Mouse (Mus musculus) liver, adult 2 months (tissue): Measurements from ENCODE around the gene Klhl26. TPM values are rescaled to one million over a fixed set of nuclear protein-coding genes. Genes with fewer than 3 reads are reported as not detected.
A peak's percentile ranks its signal among the peaks of the same experiment; 100 is the strongest.

Experiments
- DNase-seq: peaks from one replicate; pipeline ENCODE4 v3.0.0-alpha.2; 2011; ENCODE audit warnings: low read depth, low spot score; ENCODE audit errors: extremely low read depth
- H3K27ac ChIP-seq: fragments of 200-500 bp; replicated peaks from 2 replicates; pipeline ENCODE4 v1.5.1; 2012; ENCODE audit warnings: low read depth, mild to moderate bottlenecking, control low read depth, inconsistent platforms, low read length; ENCODE audit not compliant: insufficient read depth
- H3K27me3 ChIP-seq: fragments of 200-500 bp; 2 replicates; pipeline ENCODE4 v1.6.1; 2012; ENCODE audit warnings: mild to moderate bottlenecking, moderate library complexity, low read length, inconsistent platforms; ENCODE audit not compliant: control insufficient read depth, insufficient read depth
- H3K36me3 ChIP-seq: fragments of 200-500 bp; 2 replicates; pipeline ENCODE4 v1.6.1; 2012; ENCODE audit warnings: low read length, inconsistent platforms; ENCODE audit not compliant: control insufficient read depth, insufficient read depth
- H3K4me1 ChIP-seq: fragments of 200-500 bp; 2 replicates; pipeline ENCODE4 v1.6.1; 2011; ENCODE audit warnings: low read length; ENCODE audit not compliant: control insufficient read depth, insufficient read depth
- H3K4me3 ChIP-seq: fragments of 200-500 bp; 2 replicates; pipeline ENCODE4 v1.5.1; 2011; ENCODE audit warnings: low read depth, mild to moderate bottlenecking, control low read depth, low read length, moderate library complexity; ENCODE audit not compliant: insufficient read depth
- H3K79me2 ChIP-seq: fragments of 200-500 bp; 2 replicates; pipeline ENCODE4 v1.6.1; 2012; ENCODE audit warnings: inconsistent platforms, mild to moderate bottlenecking, low read length, moderate library complexity; ENCODE audit not compliant: control insufficient read depth, insufficient read depth
- H3K9ac ChIP-seq: fragments of 200-500 bp; 2 replicates; pipeline ENCODE4 v1.6.1; 2012; ENCODE audit warnings: low read depth, mild to moderate bottlenecking, control low read depth, inconsistent platforms, low read length
- CTCF ChIP-seq: fragments of 200-500 bp; IDR thresholded peaks from 2 replicates; pipeline ENCODE4 v1.5.1; 2011; ENCODE audit warnings: low read depth, low read length, control low read depth
- POLR2A ChIP-seq: fragments of 200-500 bp; IDR thresholded peaks from 2 replicates; pipeline ENCODE4 v1.6.1; 2011; ENCODE audit warnings: low read length, control low read depth; ENCODE audit not compliant: insufficient read depth; ENCODE audit errors: extremely low read depth
- WGBS: fragments of 180-500 bp; shearing (Covaris S2); methylation state at CpG from one replicate; pipeline ENCODE4 v1.1.7; 2018; 5-methylcytosine and 5-hydroxymethylcytosine counted together
- polyA plus RNA-seq: library from polyadenylated mRNA; depleted of rRNA; stranded (reverse); fragments of >200 nt; gene quantifications from 2 replicates; pipeline ENCODE4 v1.2.3, GENCODE M21; 2012
- total RNA-seq: library from RNA; depleted of rRNA; stranded (reverse); fragments of >200 nt; gene quantifications from 2 replicates; pipeline ENCODE4 v1.2.3, GENCODE M21; 2014

The Klhl26 gene
- total and polyA plus RNA-seq, 2 experiments: 4.5 to 13.7 TPM

DNA sequence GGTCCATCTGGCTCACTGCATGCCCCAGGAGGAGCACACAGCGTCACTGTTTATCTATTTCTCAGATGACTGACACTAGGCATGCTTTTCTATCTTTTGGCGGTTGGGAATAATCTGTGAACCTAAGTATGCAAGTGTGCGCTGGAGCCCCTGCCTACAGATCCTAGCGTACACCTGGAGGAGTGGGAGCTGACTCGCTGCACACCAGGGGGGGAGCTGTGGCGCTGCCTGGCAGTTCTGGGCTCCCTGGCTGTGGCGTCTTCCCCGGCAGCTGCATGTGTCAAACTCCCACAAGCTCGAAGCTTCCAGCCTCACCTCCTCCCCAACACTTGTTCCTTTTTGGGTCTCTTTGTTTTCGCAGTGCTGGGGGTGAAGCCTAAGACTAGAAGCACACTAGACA lies 58.9 kb downstream of the Klhl26 start:
- no peak overlapping the region for H3K4me3 ChIP-seq
- DNase-seq: no peak
- H3K4me1 ChIP-seq: no peaks in the 10 kb centered on the region
- H3K27ac ChIP-seq: no peak overlapping the region
- no peak overlapping the region for H3K9ac ChIP-seq
- 84% methylated on average over 10 of the region's 10 CpGs for WGBS
- TF ChIP-seq POLR2A: no peak
- TF ChIP-seq CTCF: no peak
- H3K79me2 ChIP-seq: no peaks in the 10 kb centered on the region; the same call in 1 of the 2 replicates
- no peaks in the 10 kb centered on the region for H3K36me3 ChIP-seq
- H3K27me3 ChIP-seq: no peaks in the 10 kb centered on the region

DNA sequence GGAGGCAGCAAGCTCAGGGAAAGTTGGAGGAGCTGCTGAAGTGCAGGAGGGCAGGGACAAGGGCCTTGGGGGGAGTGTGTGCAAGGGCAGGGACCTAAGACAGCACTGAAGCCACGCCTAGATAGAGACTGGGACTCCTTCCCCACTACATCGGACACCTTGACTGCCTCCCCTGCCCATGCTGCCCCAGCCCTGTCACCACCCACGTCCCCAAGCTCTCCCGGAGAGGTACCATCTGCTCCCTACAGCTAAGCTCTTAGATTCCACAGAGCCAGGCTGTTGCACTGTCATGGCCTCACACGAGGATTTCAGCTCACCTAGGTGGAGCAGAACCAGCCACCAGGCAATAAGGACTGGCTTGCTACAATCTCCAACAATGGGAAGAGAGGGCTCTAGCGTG lies 59.8 kb downstream of the Klhl26 start:
- Histone ChIP-seq H3K4me1 (no peaks in the 10 kb centered on the region), H3K36me3 (no peaks in the 10 kb centered on the region), H3K27me3 (no peaks in the 10 kb centered on the region), H3K79me2 (no peaks in the 10 kb centered on the region), H3K9ac (no peak overlapping the region), H3K4me3 (no peak overlapping the region), H3K27ac (no peak overlapping the region)
- WGBS: 77% methylated on average over 6 of the region's 6 CpGs
- DNase-seq: no peak
- TF ChIP-seq CTCF: no peak
- TF ChIP-seq POLR2A: no peak

GRCm38 (mm10) chr8:70415540-70416451 lies 61.0 kb downstream of the Klhl26 start:
- Histone ChIP-seq H3K4me1 (no peaks in the 10 kb centered on the region), H3K27ac (no peak overlapping the region), H3K9ac (no peak overlapping the region), H3K36me3 (no peaks in the 10 kb centered on the region), H3K27me3 (no peaks in the 10 kb centered on the region), H3K79me2 (no peaks in the 10 kb centered on the region), H3K4me3 (no peak overlapping the region)
- 89% methylated on average over 8 of the region's 8 CpGs for WGBS
- TF ChIP-seq POLR2A (no peak), CTCF (peak; percentile 37; the same call in 1 of the 2 replicates)
- DNase-seq: peak; percentile 26

GRCm38 (mm10) chr8:70414310-70414946 lies 62.3 kb downstream of the Klhl26 start:
- 78% methylated on average over 6 of the region's 6 CpGs for WGBS
- no peak overlapping the region for H3K4me3 ChIP-seq

GRCm38 (mm10) chr8:70410281-70410680 lies 66.5 kb downstream of the Klhl26 start:
- WGBS: 95% methylated on average over 5 of the region's 5 CpGs
- H3K4me1 ChIP-seq: no peaks in the 10 kb centered on the region
- H3K9ac ChIP-seq: no peak overlapping the region
- no peak for DNase-seq
- H3K36me3 ChIP-seq: no peaks in the 10 kb centered on the region
- H3K79me2 ChIP-seq: no peaks in the 10 kb centered on the region
- H3K27ac ChIP-seq: no peak overlapping the region
- H3K4me3 ChIP-seq: no peak overlapping the region
- no peaks in the 10 kb centered on the region for H3K27me3 ChIP-seq
- TF ChIP-seq POLR2A: no peak
- no peak for TF ChIP-seq CTCF

More at GRCm38 (mm10) chr8:70414310-70414946, 62.3 kb downstream of the Klhl26 start:
- no peaks in the 10 kb centered on the region for H3K4me1 ChIP-seq
- H3K27ac ChIP-seq: no peak overlapping the region
- DNase-seq: no peak
- H3K36me3 ChIP-seq: no peaks in the 10 kb centered on the region
- no peaks in the 10 kb centered on the region for H3K79me2 ChIP-seq
- no peak overlapping the region for H3K9ac ChIP-seq
- H3K27me3 ChIP-seq: no peaks in the 10 kb centered on the region
- TF ChIP-seq POLR2A (no peak), CTCF (no peak)
